Mouse (Mus musculus) mouse trophoblast stem cell (cell line): ENCODE measurements around the gene Myo16.

Experiments used
- in situ Hi-C, 2 experiments: fragments of 300-500 bp; cut with MseI, MboI; formaldehyde crosslinking; loops; 2 replicates in 1 of 2; 3 replicates in 1 of 2; pipeline ENCODE4 v1.15.1; 2025

The Myo16 gene

DNA sequence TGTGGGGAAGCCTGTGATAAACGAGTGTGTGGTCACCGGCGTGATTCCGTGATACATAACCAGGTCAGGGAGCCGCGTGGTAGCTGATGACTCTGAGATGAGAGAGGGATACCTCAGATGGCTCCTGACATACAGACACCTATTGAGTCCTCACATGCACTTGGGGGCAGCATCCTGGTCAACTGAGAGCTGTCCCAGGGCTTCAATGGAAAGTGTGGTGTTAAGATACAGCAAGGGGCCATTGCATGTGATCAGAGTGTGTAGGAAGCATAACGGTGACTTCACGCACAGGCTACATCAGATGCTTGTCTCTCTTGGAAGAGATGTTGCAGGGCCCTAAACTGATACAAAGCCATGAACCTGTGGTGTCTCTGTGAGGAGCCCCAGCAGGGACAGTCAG is 260.2 kb downstream of the Myo16 start:
- in situ Hi-C loops = loop anchor here in 1 of 2 experiments (10.0 kb wide), 1 partner anchor 771 kb away; no protein-coding TSS in a partner anchor

DNA sequence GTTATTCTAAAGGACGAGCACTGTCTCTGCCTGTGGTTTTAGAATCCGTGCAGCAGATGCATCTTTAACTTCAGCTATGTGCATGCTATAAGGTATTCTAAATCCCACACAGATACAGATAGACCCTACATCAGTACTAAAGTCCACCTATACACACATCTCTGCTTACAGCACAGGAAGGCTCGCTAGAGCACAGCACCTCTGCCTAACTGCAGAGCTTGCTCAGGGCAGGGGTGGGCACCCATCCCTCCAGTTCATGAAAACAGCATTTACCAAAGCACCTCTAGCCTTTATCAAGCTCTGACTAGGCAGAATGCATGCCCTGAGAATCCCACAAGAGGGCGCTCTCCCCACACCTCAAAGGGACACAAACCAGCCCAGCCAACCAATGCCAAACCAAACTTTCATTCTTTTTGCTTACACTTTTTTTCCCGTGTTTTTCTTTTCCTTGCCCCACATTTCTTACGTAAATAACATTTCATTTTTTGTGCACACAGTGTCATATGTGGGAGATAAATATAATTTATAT is 261.0 kb downstream of the Myo16 start:
- in situ Hi-C loops = loop anchor here in 1 of 2 experiments (10.0 kb wide), 1 partner anchor 770 kb away; no protein-coding TSS in a partner anchor

DNA sequence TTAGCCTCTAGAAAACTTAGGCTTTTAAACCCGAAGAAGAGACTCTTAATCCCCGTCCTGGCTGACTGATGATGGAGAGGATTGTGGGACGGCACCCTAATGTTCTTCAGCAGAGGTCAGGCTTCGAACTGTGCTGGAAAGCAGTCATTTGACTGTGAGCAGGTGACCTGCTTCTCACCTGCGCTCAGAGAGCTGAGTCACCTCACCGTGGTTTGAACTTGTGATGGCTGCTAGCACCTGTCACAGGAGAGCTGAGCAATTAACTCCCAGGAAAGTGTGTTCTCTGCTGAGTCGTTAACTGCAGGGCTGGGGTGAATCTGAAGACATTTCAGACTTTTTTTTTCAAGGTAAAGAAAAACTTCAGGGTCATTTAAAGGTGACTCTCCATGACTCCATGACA is 261.6 kb downstream of the Myo16 start:
- in situ Hi-C loops = loop anchor here in 1 of 2 experiments (10.0 kb wide), 1 partner anchor 770 kb away; no protein-coding TSS in a partner anchor

DNA sequence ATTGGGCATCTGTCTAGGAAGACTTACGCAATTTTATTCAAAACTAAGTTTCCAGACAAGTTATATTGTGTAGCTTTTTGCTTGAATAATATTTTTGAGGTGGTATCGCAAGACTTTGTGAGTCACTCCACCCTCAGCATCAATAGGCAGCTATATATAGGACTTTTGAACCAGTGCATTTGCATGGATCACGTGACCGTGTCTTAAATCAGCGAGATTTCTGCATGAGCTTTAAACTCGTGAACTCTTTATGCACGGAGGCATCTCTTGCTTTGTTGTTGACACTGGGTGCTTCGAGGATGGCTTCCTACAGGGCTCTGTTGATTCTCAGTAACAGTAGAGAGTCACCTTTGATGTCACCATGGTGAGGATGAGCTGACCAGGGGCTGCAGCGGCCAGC is 262.2 kb downstream of the Myo16 start:
- in situ Hi-C loops = loop anchor here in 1 of 2 experiments (10.0 kb wide), 1 partner anchor 769 kb away; no protein-coding TSS in a partner anchor

DNA sequence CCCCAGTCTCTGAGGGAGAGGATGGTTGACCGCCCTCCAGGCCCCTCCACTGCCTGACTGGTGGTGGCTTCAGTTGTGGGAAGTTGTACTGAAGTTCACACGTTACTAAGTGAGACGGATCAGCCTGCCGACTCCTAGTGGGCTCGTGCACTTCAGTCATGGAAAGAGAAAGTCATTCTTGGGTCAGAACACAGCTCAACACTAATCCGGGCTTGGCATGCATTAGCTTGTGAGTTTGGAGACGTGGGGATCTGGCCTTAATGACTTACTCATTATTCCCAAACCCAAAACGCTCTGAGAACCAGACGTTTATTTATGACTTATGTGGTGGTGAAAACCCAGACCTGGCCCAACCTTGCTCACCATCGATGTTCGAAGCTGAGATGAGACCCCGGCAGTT is 263.1 kb downstream of the Myo16 start:
- in situ Hi-C loops = loop anchor here in 1 of 2 experiments (10.0 kb wide), 1 partner anchor 768 kb away; no protein-coding TSS in a partner anchor

DNA sequence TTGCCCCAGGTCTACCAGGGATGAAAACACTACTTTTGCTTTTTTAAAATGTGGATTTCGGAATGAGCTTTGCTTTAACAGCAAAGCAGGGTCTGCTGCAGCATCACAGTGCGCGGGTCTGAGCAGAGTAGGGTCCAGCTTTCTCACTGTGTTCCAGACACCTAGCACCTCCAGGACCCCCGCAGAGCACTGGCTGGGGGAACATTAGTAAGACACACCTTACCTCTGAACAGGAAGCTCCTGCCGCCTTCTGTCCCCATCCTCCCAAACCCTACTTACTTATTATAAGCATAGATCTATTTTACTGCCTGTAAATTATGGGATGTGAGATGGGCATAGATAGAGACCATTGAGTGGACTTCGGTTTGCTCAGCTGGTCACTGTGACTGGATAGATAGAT is 263.6 kb downstream of the Myo16 start:
- in situ Hi-C loops = loop anchor here in 1 of 2 experiments (10.0 kb wide), 1 partner anchor 768 kb away; no protein-coding TSS in a partner anchor

DNA sequence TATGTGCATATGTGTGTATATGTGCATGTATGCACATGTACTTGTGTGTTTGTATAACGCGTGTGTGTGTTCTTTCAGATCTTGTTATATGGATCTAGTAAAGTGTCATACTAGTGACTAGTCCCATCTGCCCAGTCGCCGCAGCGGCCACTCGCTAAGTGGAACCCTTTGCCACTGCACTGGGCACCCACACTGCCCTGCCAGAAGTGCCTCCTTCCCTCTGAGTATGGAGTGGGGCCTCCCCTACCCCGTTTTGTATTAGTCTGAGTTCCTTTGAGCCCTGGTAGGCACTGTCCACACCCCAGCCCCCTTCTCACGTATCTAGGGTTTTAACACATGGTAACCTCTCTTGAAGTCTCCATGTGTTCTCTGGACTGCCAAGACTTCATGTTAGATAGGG is 264.3 kb downstream of the Myo16 start:
- in situ Hi-C loops = loop anchor here in 1 of 2 experiments (10.0 kb wide), 1 partner anchor 767 kb away; no protein-coding TSS in a partner anchor

DNA sequence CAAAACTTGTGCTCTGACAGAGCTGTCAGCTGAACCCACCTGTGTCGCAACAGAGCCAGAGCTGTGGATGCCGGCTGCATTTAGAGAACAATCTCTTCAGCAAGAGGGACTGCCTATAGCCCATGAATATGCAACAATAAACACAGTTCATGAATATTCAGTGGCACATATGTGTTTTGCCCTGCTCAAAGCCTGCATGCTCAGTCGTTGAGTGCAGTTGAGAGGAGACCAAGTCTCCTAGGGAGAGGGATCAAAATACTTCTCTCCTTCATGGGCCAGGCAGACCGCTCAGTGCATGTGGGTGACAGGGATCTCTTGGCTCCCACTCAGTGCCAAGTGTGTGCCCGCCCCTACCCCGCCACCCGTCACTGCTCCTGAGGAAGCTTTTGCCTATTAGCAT is 265.3 kb downstream of the Myo16 start:
- in situ Hi-C loops = loop anchor here in 1 of 2 experiments (10.0 kb wide), 1 partner anchor 766 kb away; no protein-coding TSS in a partner anchor

DNA sequence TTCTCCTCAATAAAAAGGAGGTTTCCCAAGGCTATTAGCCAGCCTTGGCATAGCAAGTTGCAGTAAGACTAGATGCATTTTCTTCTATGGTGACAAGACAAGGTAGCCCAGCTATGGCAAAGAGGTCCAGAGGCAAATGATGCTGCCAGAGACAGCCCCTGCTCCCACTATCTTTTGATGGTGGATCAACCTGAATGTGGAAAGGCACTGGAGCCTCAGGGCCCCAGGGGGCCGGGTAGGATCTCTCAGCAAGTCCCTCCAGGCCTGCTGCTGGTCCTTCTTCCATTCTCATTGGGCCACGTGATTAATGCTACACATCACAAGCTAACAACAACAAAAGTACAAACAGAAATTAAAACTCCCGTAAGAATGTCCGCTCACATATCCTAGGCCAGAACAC is 266.0 kb downstream of the Myo16 start:
- in situ Hi-C loops = loop anchor here (10.0 kb wide), 1 partner anchor 765 kb away; no protein-coding TSS in a partner anchor

DNA sequence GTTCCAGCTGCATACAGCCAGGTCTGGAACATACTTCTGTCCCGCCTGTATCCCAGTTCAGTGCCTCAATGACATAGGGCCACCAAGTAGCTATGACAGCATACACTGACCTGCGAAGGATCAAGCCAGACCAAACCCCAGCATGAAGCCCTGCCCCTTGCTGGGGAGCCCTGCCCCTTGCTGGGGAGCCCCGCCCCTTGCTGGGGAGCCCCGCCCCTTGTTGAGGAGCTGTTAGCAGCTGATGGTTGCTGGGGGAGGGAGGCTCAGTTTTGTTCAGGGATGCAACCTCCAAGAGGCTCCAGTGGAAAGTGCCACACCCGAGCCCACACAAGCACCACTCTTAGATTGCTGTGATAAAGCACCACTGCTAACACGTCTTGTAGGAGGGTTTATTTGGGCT is 266.8 kb downstream of the Myo16 start:
- in situ Hi-C loops = loop anchor here in 1 of 2 experiments (10.0 kb wide), 1 partner anchor 764 kb away; no protein-coding TSS in a partner anchor

DNA sequence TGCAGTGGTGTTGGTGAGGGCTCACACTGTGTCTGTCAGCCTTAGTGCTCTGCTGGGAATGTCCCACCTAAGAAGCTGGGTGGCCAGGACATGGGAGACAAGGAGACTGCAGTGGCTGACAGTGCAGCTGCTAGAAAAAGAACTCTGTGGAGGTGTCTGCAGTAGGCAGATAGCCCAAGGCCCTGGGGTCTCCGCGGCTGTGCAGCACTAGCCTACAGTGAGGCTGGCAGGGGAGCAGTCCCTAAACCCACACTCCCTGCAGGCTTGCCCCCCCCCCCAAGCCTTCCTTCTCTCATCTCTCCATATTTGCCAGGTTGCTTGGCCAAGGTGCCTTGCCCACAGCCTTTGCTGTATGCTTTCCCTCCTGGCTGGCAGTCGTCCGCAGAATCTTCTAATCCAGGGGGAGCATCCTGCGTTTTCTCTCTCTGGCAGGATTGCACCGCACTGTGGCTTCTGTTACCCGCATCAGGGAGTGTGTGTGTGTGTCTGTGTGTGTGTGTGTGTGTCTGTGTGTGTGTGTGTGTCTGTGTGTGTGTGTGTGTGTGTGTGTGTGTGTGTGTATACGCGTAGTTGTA is 267.9 kb downstream of the Myo16 start:
- in situ Hi-C loops = loop anchor here in 1 of 2 experiments (10.0 kb wide), 1 partner anchor 763 kb away; no protein-coding TSS in a partner anchor

DNA sequence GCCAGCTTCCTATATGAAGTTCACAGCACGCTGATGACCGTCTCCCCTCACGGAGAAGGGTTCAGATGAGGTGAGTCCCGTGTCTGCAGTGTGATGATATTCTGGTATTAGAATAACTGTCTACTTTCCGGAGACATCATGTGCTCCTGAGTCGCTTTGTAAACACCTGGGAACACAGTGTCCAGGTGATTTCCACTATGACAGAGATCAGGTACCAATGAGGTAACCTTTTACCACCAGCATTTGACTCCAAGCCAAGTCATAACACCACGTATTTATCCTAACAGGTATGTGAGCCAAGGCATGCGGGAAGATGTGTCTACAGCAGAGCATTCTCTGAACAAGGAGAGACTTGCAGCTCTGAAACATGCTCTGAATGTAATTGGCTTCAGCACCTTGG is 281.8 kb downstream of the Myo16 start:
- in situ Hi-C loops = loop anchor here (25.0 kb wide), 2 partner anchors 577 to 602 kb away; partner anchors contain the start of gene Irs2 (in 1 of the 2)

DNA sequence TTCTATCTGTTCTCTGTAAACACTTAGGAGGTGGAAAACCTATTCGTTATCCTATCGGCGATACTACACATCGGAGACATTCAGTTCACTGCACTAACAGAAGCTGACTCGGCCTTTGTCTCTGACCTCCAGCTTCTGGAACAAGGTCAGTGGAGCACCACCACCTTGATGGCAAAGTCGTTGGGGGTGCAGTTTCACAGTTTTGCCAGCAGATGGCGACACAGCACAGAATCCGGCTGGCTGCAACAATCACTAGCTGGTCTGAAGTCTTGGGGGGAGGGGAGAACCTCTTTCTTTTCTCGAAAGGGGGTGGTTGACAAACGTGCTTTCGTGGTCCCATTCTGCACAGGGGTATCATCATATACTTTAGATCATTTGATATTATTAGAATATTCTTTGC is 285.1 kb downstream of the Myo16 start:
- in situ Hi-C loops = loop anchor here (25.0 kb wide), 2 partner anchors 574 to 599 kb away; partner anchors contain the start of gene Irs2 (in 1 of the 2)

DNA sequence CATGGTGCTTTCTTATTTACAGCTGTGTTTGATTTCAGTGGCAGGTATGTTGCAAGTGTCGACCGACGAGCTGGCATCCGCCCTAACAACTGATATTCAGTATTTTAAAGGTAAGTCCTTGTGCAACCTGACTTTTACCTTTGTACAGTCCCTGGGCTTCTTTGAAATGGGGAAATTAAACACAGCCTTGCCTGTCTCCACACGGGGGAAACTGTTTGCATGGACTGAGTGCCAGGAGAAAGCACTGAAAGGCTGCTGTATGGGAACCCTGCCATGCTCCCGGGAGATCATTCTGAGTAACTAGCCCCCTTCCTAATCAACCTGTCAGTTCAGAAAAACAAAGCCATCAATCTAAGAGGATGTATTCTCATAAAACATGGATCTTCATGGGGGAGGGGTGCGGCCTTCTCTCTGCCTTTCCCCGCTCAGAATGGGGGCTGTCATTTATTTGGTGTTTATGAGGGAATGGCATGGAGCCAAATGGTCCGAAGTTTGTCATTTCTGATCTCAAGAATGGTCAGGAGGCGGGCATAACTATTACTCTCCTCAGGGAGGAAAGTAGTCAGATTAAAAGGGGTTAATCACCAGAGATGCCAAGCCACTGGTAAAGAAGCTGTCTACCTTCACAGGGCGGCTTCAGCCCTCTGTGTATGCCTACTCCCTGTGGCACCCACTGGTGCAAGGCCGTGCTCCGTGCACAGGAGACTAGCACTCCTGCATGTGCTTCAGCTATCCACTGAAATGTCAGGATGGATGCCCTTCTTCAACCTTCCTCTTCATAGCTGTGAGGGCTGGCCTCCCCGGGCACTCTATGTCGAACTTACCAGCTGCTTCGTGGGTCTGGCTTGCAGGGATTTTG is 286.1 kb downstream of the Myo16 start:
- in situ Hi-C loops = loop anchor here (10.0 to 25.0 kb wide), 3 partner anchors 135 to 597 kb away; partner anchors contain the start of gene Irs2 (in 1 of the 2)

DNA sequence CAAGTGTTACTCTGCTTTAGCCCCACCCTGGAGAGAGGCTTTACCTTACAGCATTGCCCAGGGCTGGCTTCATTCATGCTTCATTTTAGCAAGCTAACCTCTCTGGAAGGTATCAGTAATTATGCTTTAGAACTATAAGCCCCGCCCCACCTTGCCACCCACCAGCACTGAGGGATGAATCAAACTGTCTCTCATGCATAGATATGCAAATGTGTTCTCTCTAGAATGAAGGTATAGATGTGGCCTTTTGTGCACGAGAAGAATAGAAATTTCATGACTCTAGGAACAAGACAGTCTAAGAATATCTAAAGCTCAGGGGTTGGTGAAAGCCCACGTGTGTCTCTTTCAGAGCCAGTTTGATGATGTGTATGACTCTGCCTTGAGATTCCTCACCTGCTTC is 288.9 kb downstream of the Myo16 start:
- in situ Hi-C loops = loop anchor here (10.0 to 25.0 kb wide), 3 partner anchors 132 to 595 kb away; partner anchors contain the start of gene Irs2 (in 1 of the 2)

DNA sequence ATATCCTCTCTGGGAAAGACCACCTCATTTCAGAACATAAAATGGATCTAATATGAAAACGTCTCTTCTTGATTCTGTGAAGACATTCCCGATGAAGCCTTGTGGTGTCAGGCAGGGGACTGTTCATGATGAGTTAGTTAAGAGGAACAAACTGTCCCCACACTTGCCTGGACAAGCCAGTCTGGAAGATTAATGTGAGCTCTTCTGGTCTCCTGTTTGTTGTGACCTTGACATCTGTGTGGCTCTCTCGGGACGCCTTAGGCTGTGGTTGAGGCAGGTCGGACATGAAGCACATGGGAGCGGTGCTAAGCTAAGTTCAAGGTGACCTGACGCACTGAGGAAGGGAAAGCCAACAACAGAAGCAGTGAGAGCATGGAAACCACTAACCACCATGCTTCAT is 291.3 kb downstream of the Myo16 start:
- in situ Hi-C loops = loop anchor here (10.0 to 25.0 kb wide), 3 partner anchors 130 to 592 kb away; partner anchors contain the start of gene Irs2 (in 1 of the 2)

DNA sequence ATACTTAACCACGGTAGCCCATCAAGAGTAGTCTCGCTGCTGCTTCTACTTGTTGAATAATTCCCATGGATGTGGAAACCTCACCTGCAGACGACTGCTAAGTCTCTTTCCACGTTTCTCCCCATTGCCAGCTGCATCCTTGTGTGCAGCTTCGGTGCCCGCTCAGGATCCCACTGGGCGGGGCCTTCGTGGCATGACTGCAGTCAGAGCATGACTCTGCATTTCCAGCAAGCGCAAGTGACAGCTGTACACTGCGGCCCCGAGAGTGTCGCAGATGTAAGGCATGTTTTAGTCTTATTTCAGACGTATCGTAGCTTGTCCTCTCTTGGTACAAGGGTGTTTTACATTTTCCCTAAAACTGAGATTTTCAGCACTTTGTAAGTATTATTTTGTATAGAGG is 294.8 kb downstream of the Myo16 start:
- in situ Hi-C loops = loop anchor here (10.0 to 25.0 kb wide), 3 partner anchors 126 to 589 kb away; partner anchors contain the start of gene Irs2 (in 1 of the 2)

DNA sequence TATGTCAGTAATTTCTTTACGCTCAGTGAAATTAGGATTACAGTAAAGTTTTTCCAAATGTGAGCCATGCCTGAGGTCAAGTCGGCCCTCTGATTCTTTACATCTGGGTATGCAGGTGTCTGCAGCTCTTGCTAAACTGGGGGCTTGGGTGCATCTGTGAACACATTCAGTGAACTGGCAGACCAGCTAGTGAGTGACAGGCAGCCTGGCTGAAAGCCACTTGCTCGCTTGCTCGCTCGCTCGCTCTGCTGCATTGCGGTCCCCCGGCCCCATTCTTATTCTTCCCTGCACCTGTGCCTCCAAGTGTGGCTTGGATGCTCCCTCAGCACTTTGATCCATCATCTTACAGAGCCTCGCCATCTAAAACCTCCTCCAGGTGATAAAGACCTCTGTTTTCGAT is 299.3 kb downstream of the Myo16 start:
- in situ Hi-C loops = no loop called here

DNA sequence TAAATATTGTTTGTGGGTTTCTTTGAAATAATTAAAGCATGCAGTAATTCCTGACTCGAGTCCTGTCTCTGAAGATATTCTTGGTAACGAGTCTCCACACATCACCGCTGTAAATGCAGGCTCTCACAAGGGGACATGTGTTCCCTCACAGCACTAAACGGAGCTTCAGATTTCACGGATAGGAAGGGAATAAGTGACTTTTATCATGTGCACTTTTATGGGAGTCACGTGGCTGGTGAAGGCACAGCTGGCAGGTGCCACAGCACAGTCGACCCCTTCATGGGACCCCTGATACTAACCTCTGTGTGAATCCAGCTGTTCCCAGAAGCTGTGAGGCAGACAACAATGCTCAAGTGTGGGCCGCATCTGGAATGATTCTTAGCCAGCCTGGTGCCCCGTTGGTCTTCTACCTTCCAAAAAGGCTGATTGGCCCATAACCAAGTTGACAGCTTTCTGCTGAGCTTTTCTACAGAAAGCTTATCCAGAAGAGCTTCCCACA is 304.5 kb downstream of the Myo16 start:
- in situ Hi-C loops = no loop called here

DNA sequence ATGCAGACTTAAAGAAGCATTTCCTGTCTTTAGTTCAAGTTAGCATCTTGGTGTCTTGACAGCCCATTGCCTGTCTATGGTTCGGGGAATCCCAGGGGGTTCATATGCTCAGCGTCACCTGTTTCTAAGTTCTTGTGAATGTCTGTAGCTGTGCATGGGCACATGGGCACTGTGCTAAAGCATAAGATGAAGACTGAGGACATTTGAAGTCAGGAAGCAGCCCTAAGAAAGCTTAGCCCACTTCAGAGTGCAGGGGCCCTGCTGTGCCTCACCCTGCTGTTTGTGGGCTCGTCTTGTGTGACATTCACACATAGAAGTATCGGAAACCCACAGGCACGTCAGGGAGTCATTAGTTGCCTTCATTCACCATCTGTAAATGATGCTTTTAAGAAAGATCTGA is 308.6 kb downstream of the Myo16 start:
- in situ Hi-C loops = no loop called here

DNA sequence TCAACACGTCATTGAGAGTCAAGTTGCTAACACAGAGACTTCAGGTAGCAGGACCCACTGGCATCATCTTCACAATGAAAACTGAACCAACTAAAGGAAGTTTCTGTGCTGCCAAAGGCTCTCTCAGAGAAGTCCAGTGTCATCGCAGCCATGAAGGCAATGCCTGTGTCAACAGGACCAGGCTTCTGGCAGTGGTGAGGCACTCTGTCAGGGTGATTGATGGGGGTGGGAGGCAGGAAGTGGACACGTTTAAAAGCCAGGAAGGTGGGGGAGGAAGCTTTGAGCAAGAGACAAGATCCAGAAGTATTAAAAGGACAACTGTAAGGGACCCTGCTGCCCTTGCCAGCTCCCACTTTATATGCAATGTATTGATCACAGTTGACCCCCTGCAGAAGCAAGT is 314.8 kb downstream of the Myo16 start:
- in situ Hi-C loops = no loop called here
